Mouse (Mus musculus) ES-Bruce4 (cell line): ENCODE measurements around the gene Alg2.

Experiments used
- CTCF ChIP-seq: IDR thresholded peaks from one replicate; pipeline ENCODE4 v1.8.1; 2011; ENCODE audit warnings: low read depth, low read length
- POLR2A ChIP-seq: IDR thresholded peaks from one replicate; pipeline ENCODE4 v1.8.1; 2011; ENCODE audit warnings: low read length; ENCODE audit not compliant: insufficient read depth

DNA sequence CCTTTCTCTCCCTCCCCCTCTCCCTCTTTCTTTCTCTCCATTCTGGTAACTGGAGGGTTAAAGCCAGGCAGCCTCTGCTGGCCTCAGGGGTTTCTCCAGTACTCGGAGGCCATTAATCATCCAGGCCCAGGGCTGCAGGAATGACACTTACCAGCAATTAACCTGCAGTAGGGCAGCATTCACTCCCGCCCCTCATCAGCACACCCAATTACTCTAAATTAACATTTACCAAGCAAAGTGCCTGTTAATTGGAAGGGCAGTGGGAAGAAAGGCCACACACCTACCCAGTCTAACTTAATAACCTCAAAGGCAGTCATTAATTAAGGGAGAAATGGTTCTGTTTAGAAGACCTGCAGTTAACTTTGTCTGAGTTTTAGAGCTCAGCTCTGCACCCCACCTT lies 49.8 kb downstream of the Alg2 start:
- TF ChIP-seq POLR2A (no peak), CTCF (no peak)
